Mouse (Mus musculus): Measurements from ENCODE around the gene Mars2. TPM values are rescaled to one million over a fixed set of nuclear protein-coding genes. Genes with fewer than 3 reads are reported as not detected.

Gene Mars2
- polyA plus RNA-seq, 1 experiment from 2014 or later: 2.8 TPM

DNA sequence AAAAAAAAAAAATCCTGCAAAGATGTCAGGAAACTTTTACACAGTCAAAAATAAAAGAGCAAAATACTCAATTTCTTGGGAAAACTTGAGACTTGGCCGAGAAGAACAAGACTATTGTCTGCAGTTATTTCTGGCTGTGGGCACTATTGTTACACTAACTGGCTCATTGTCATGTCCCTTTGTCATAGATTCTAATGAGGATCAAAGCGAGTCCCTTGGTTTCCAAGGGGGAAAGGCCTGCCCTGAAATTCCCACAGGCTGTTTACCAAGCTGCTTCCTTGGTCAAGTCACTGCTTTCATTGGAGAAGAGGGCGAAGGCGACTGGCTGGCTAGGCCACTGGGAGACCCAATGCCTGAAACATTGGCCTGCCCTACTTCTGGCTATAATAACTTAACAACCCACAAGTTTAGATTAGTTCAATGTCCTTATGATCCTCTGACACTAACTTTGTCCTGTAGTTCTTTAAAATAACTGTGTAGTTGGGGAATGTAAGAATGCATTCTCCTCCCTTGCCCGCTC, 31.1 kb upstream of the Mars2 start:
- in situ Hi-C loops (cut with MboI; ENCODE audit: low pct_unique_long_range_greater_than_20kb): no loop called here
- no peaks in the 10 kb centered on the region for H3K27me3 ChIP-seq
- CTCF ChIA-PET: interaction anchor here (1.0 kb wide), 1 partner anchor 11 kb away, joined by 3 read pairs; no protein-coding TSS in a partner anchor
- no peak for DNase-seq (ENCODE audit: low read depth, low spot score)
- POLR2A ChIA-PET: no interaction called here
- no peak for ATAC-seq
- no peak for TF ChIP-seq CTCF (IDR thresholded peaks at IDR 0.05)

DNA sequence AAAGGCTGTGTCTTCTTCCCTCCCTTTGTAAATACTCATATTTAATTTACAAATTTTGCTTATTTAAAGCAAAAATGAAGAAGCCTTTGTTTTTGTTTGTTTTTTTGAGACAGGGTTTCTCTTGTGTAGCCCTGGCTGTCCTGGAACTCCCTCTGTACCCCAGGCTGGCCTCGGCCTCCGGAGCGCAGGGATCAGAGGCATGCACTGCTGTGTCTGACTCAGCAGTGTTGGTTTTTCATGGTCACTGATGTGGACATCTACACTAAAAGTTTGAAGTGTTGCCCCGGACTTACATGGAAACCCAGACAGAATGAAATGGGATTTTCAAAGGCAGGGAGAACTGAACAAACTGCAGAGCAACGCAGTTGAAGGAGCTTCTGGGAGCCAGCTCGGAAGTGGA, 29.4 kb upstream of the Mars2 start:
- POLR2A ChIA-PET: no interaction called here
- DNase-seq (ENCODE audit: low read depth, low spot score) (no peak), ATAC-seq (no peak)
- no peak for TF ChIP-seq CTCF (IDR thresholded peaks at IDR 0.05)
- no peaks in the 10 kb centered on the region for H3K27me3 ChIP-seq
- in situ Hi-C loops (cut with MboI; ENCODE audit: low pct_unique_long_range_greater_than_20kb): no loop called here
- CTCF ChIA-PET: interaction anchor here (1.8 kb wide), 1 partner anchor 13 kb away, joined by 3 read pairs; no protein-coding TSS in a partner anchor

DNA sequence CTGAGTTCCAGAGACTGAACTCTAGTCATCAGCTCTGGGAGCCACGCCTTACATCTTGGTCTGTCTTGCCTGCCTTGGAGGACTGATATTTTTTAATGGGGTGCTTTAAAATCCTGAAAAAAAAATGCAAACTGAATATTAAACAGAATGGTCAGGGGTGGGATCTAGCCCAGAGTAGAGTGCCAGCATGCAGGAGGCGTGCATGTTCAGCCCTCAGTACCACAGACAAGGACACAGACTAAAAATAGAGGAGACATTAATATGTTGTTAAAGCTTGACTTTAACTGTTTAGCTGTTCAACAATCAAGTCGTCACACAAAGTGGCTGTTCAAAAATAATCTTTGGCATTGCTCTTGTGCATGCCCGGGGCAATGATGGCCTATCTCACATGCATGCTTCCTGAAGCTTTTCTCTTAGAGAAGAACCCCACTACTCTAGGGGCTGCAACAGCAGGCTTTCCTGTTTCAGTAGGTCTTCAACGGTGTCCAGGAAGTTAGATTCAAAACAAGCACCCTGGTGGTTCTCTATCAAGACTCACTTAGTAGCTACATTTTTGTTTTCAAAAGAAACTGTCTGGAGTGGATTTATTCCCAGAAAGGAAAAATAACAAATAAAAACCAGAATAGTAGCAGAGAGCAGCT, 28.4 kb upstream of the Mars2 start:
- TF ChIP-seq CTCF (IDR thresholded peaks at IDR 0.05): no peak
- POLR2A ChIA-PET: interaction anchor here (0.6 kb wide), 1 partner anchor 373 kb away, joined by 3 read pairs; no protein-coding TSS in a partner anchor
- DNase-seq (ENCODE audit: low read depth, low spot score) (no peak), ATAC-seq (no peak)
- H3K27me3 ChIP-seq: no peaks in the 10 kb centered on the region
- in situ Hi-C loops (cut with MboI; ENCODE audit: low pct_unique_long_range_greater_than_20kb): no loop called here
- CTCF ChIA-PET: interaction anchor here (1.8 kb wide), 1 partner anchor 12 kb away, joined by 3 read pairs; no protein-coding TSS in a partner anchor

DNA sequence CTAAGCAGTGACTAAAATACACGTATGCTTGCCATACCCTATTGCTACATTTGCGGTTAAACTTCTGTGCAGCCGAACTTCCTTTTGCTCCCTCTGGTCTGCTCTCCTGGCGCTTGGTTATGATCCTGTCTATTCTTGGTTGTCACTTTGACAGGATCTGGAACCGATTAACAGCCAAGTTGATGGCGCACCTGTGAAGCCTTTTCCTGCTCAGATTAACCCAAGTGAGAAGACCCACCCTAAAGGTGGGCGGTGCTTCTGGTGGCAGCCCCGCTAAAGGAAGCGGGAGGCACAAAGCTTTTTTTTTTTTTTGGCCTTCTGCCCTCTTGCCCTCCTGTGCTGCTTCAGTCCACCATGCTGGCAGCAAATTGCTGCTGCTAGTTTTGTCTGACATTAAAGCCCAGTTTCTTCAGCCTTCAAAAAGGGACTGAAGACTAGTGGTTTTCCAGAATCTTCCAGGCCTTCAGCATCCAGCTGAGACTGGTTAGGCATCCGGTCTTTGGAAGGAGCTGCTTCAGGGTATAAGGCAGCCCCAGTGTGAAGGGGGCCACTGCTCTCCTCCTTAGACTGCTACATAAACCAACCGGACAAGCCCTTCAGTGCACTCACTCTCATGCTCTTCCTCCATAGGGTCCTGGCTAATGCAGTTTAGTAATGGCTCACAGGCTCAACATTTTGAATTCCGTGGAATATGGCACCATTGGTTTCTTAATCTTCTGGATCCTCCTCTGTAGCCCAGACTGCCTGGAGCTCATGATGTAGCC, 26.6 kb upstream of the Mars2 start:
- DNase-seq (ENCODE audit: low read depth, low spot score) (no peak), ATAC-seq (no peak)
- TF ChIP-seq CTCF (IDR thresholded peaks at IDR 0.05): no peak
- in situ Hi-C loops (cut with MboI; ENCODE audit: low pct_unique_long_range_greater_than_20kb): no loop called here
- no peaks in the 10 kb centered on the region for H3K27me3 ChIP-seq
- ChIA-PET POLR2A (no interaction called here), CTCF (interaction anchor here (2.0 kb wide), 1 partner anchor 30 kb away, joined by 5 read pairs; no protein-coding TSS in a partner anchor)

DNA sequence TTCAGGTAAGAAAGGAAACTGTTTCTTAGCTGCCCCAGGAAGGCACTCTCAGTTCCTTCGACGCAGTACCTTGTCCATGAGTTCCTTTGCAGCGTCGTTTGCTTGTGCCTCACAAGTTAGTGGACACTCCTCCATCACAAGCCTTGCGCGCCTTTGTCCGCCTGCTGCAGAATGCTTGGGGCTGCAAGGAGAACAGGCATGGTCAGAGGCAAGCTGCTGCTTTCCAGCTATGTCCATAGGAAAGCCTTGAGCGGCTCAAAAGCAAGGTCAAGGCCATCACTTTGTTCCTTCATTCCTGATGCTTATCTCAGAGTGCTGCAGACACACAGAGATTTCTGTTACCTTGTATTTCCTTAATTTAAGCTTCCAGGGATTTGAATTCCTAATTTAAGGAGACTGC, 25.9 kb upstream of the Mars2 start:
- DNase-seq (ENCODE audit: low read depth, low spot score) (no peak), ATAC-seq (no peak)
- no peak for TF ChIP-seq CTCF (IDR thresholded peaks at IDR 0.05)
- in situ Hi-C loops (cut with MboI; ENCODE audit: low pct_unique_long_range_greater_than_20kb): no loop called here
- H3K27me3 ChIP-seq: no peaks in the 10 kb centered on the region
- CTCF ChIA-PET: interaction anchor here (2.0 kb wide), 1 partner anchor 29 kb away, joined by 5 read pairs; no protein-coding TSS in a partner anchor
- POLR2A ChIA-PET: no interaction called here

DNA sequence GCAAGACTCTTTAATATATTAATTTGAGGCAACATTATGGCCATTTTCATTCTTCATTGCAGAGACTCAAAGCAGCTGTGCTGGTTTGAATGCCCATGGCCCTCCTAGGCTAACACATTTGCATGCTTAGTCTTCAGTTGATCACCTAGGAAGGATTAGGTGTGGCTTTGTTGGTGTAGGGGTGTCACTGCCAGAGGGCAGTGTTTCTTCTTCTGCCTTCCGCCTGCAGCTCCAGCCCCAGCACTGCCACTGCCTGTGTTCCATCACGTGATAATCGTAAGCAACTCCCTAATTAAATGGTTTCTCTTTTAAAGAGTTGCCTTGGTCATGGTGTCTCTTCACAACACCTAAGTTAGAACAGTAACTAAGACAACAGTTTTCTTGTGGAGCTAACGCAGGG, 24.2 kb upstream of the Mars2 start:
- ChIA-PET CTCF (interaction anchor here (0.8 to 1.0 kb wide), 2 partner anchors 11 to 13 kb away, joined by 3 to 4 read pairs; partner anchors contain the start of gene Rftn2), POLR2A (interaction anchor here (0.6 kb wide), 1 partner anchor 139 kb away, joined by 3 read pairs; no protein-coding TSS in a partner anchor)
- no peaks in the 10 kb centered on the region for H3K27me3 ChIP-seq
- DNase-seq (ENCODE audit: low read depth, low spot score) (no peak), ATAC-seq (no peak)
- TF ChIP-seq CTCF (IDR thresholded peaks at IDR 0.05): no peak
- in situ Hi-C loops (cut with MboI; ENCODE audit: low pct_unique_long_range_greater_than_20kb): no loop called here

DNA sequence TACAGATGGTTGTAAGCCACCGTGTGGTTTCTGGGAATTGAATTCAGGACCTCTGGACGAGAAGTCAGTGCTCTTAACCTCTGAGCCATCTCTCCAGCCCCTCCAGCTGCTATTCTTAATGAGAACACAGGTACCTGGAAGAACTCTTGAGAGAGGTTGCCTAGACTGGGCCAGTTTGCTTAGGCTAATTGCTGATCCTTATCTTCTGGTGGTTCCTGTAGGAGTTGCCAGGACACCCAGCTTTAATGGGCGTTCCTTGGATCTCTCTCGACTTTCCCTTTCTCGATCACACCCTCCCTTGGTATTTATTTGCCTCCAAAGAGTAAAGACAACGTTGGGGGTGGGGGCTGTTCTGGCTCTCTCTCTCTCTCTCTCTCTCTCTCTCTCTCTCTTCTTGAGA, 23.5 kb upstream of the Mars2 start:
- no peaks in the 10 kb centered on the region for H3K27me3 ChIP-seq
- DNase-seq (ENCODE audit: low read depth, low spot score) (no peak), ATAC-seq (no peak)
- in situ Hi-C loops (cut with MboI; ENCODE audit: low pct_unique_long_range_greater_than_20kb): no loop called here
- ChIA-PET CTCF (interaction anchor here (0.8 to 1.0 kb wide), 2 partner anchors 12 kb away, joined by 3 to 4 read pairs; partner anchors contain the start of gene Rftn2), POLR2A (no interaction called here)
- TF ChIP-seq CTCF (IDR thresholded peaks at IDR 0.05): no peak

DNA sequence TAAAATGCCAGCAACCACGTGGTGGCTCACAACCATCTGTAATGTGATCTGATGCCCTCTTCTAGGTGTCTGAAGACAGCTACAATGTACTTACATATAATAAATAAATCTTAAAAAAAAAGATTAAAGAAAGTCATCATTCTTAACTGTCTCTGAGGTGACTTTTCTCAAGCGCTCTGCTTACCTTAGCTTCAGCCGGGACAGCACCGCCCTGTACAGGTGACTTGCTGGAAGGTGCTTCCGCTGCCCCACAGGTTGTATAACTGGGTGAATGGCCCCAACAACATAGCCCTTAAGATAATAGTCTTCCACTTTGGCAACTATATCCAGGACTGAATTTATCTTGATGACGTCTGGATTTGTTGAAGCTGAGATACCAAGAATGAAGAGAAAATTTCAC, 23.0 kb upstream of the Mars2 start:
- no peak for ATAC-seq
- CTCF ChIA-PET: no interaction called here
- H3K27me3 ChIP-seq: no peaks in the 10 kb centered on the region
- POLR2A ChIA-PET: no interaction called here
- no peak for TF ChIP-seq CTCF (IDR thresholded peaks at IDR 0.05)
- no peak for DNase-seq (ENCODE audit: low read depth, low spot score)
- in situ Hi-C loops (cut with MboI; ENCODE audit: low pct_unique_long_range_greater_than_20kb): no loop called here

DNA sequence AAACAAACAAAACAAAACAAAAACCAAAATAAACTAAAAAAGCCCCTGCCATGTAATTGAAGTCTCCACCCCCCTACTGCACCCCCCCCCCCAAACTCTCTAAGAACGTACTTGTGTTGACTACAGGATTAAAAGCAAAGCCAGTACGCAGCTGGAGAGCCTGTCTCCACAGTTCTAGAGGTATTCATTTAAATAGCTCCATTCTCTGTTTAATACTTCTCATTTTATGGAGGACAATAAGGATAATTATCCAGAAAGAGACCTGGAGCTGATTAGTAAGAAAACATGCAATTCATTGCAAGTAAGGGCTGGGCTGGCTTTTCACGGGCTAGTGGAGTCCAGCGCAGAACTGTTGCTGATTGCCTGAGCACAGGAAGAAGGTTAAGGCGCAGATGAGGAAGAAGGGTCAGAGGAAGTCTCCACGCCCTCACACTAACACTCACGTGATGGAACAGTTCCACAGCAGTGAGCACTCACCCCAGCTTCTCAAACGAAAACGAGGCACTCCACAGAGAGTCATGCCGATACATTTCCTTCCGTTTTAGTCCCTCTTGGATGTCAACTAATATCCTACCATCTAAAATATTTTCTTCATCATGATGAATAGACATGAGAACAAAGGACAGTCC, 21.7 kb upstream of the Mars2 start:
- in situ Hi-C loops (cut with MboI; ENCODE audit: low pct_unique_long_range_greater_than_20kb): no loop called here
- no peaks in the 10 kb centered on the region for H3K27me3 ChIP-seq
- no peak for ATAC-seq
- CTCF ChIA-PET: no interaction called here
- POLR2A ChIA-PET: no interaction called here
- TF ChIP-seq CTCF (IDR thresholded peaks at IDR 0.05): no peak
- no peak for DNase-seq (ENCODE audit: low read depth, low spot score)

DNA sequence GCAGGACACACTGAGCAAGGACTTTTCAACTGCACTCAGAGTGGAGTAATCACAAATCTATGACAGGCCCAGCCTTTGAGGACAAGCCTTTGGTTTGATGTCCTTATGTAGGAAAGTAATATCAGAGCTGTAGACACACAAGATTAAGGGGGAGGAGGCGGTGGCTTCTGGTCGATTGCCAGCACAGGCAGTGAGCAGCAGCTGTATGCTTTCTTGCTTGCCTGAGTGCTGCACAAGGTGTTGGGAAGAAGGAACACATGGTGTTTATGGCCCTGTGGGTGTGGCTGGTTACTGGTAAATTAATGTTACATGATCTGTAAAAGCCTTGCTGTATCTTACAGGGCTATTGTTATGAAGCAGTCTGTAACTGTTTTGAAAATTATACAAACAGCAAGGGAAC, 19.8 kb upstream of the Mars2 start:
- no peak for ATAC-seq
- in situ Hi-C loops (cut with MboI; ENCODE audit: low pct_unique_long_range_greater_than_20kb): no loop called here
- no peak for DNase-seq (ENCODE audit: low read depth, low spot score)
- TF ChIP-seq CTCF (IDR thresholded peaks at IDR 0.05): no peak
- POLR2A ChIA-PET: no interaction called here
- CTCF ChIA-PET: interaction anchor here (0.7 kb wide), 1 partner anchor 12 kb away, joined by 3 read pairs; no protein-coding TSS in a partner anchor
- H3K27me3 ChIP-seq: no peaks in the 10 kb centered on the region
